Mouse (Mus musculus) spleen, embryonic (tissue): ENCODE data around the gene Slc17a7.
"Not testable (repeated sequence)": the region's sequence is repeated elsewhere in the genome, so short reads cannot be mapped to it uniquely, and the experiment has no call there.

Source experiments
- CTCF ChIA-PET: fragments of 350-600 bp; sonication (Branson Sonifier 250); formaldehyde crosslinking; loops from one replicate; lab custom pipeline; 2022; lab: Charles Lee

The Slc17a7 gene

DNA sequence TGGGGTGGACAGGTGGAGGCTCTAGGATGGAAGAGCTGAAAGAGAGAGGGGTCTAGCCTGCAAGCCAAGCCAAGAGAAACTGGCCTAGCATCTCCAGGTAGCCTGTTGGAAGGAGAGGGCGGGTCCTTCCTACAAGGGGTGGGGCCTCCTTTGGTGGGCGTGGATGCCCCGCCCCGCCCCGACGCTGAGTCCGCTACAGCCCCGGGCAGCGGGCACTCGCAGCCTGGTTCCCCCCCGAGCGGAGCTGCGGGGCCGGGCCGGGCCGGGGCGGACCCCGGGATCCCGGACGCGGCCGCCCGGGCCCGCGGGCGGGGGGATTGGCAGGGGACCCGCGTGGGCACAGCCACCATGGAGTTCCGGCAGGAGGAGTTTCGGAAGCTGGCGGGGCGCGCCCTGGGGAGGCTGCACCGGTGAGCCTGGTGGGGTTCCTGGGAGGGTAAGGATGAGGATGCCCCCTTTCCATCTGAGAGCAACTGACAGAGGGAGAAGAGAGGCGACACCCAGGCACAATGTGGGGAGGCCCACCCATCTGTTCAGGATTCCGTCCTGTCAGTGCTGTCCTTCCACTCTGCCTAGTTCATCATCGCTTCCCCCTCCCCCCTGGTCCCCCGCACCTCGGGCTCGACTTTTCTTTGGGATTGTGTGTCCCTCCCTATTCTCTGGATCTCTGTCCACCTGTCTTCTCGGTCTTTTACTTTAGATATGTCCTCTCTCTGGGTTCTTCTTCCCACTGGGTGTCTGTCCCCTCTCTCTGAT is at the start of gene Slc17a7:
TSS of gene Slc17a7 (plus strand) at position 215 of the 756 bp plus-strand sequence.
- CTCF ChIA-PET, result interaction anchor here (1.7 kb wide), 1 partner anchor 34 kb away, joined by 4 read pairs; no protein-coding TSS in a partner anchor

DNA sequence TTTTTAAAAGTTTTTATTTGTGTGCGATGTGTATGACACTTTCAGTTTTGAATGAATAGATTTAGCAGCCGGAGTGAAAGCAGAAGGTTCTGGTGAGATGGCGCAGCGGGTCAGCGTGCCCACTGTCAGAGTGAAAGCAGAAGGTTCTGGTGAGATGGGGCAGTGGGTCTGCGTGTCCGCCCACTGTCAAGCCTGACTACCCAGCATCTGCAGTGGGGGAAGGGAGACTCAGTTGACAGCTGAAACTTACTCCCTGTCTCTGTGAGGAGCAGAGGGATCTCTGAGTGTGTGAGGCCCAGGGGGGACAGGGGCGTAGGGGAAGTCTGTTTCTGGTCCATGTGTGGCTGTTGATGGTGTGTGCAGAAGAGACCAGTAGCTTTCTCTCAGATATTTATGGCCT is 46.2 kb upstream of the Slc17a7 start:
- CTCF ChIA-PET, result no interaction called here

DNA sequence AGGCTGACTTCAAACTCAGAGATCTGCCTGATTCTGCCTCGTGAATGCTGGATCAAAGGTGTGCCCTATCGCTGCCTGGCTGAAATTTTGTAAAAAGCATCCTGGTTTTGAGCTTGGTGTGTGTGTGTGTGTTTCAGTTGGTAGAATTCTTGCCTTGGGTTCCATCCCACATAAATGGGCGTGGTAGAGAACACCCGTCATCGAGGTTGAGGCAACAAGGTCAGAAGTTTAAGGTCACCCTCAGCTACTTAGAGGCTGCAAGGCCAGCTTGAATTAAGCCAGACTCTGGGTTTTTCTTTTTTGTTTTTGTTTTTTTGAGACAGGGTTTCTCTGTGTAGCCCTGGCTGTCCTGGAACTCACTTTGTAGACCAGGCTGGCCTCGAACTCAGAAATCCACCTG is 45.4 kb upstream of the Slc17a7 start:
- CTCF ChIA-PET, result no interaction called here

DNA sequence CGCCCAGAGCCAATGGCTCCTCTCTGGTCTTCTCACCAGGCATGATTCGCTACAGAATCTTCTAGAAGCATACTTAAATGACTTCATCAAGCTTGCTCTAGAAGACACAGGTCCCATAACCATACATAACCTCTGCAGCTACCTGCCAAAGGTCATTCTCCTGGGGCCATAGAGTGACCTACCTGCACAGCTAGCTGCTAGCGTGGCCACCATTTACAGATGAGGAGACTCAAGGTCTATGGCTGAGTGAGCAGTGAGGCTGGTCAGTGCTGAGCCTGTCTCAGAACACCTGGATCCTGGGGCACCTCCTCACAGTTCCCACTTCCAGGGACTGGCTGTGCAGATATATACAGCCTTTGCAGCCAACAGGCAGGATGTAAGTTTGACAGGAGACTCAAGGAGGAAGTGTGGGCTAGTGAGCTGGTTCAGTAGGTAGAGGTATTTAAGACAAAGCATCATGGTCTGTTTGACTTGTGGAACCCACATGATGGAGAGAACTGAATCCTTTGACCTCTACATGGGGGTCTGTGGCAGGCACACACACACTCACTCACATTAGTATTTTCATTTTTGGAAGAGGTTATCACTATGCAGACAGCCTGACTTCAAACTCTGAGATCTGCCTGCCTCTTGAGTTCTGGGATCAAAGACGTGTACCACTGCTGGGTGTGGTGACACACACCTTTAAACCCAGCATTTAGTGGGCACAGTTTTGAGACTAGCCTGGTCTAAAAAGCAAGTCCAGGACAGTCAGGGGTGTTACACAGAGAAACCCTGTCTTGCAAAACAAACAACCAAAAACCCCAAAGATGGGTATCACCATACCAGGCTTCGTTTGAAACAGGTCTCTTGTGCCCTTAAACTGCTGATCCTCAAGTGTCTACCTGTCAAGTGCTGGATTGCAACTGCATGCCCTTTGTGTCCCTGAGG is 43.7 kb upstream of the Slc17a7 start:
- CTCF ChIA-PET, result no interaction called here

DNA sequence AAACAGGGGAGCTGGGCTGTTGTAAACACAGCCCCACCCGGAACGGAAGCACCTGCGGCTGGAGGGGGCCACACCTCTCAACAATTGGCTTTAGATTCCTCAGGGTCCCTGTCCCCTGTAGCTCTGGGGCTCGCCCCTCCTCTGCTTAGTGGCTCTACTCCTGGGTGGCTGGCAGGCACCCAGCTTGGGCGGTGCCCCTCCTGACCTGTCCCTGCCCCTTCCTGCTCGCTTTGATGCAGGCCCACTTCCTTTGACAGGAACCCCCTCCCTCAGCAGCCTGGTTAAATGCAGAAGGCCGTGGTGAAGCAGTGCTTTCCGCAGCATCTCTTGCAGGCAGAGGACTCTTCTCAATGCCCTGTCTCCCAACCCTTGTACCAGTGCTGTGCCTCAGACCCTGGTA is 42.3 kb upstream of the Slc17a7 start:
- CTCF ChIA-PET, result no interaction called here

DNA sequence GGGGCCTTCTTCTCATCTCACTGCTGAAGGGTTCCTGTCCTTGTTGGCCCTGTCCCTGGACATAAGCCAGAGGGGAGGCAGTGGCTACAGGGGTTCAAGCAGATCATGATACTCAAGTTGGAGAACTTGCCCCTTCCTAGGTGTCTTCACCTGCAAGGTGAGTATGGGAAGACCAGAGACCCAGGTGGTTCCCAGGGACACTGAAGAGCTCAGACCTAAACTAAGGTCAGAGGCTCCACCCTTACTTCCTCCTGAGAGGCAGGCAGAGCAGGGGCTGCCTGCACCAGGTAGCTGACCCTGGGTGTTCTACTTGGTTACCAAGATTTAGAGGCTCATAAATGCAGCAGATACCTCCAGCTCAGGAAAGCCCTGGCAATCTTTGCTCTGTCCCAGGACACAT is 41.8 kb upstream of the Slc17a7 start:
- CTCF ChIA-PET, result interaction anchor here (0.6 to 0.8 kb wide), 2 partner anchors 14 to 182 kb away, joined by 3 read pairs; partner anchors contain the start of genes Flt3l and Gm45713

DNA sequence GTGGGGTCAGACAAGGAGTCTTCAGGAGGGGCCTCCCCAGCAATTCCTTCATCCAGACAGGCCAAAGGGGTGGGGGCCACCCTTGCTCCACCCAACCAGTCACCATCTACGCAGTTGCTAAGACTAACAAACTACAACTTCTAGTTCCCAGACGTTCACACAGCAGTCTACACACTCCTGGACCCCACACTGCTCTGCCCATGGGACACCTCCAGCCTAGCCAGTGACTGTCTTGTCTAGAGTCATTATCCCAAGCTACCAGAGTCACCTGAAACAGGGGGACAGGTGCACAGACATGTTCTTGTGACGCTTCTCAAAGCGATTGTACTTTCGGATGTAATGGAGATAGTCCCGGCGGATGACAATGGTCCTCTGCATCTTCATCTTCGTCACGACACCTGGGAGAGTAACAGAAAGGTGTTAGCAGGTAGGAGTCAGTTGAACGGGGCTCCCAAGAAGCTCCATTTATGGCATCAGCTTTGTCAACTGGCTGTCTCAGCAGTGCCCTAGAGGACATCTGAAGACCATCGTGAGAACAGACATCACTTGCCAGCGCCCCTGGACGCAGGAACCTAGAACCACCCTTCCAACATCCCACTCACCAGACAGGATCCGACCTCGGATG is 41.1 kb upstream of the Slc17a7 start:
- CTCF ChIA-PET, result interaction anchor here (0.8 kb wide), 1 partner anchor 14 kb away, joined by 3 read pairs; the partner anchor contains the start of genes Flt3l and Gm45713

DNA sequence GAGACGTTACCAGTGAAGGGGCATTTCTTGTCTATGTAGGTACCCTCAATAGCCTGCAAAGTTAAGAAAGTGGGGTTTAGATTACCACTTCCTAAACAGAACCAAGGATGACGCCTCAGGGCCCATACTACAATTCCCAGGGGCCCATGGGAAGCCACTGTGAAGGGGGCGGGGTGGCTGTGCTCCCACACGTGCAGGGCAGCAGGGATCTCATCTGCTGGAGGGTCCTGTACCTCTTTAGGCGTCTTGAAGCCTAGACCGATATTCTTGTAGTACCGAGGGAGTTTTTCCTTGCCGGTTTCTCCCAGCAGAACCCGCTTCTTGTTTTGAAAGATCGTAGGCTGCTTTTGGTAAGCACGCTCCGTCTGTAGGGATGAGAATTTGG is 40.6 kb upstream of the Slc17a7 start:
- CTCF ChIA-PET, result interaction anchor here (0.5 to 0.7 kb wide), 2 partner anchors 166 to 167 kb away, joined by 3 read pairs; no protein-coding TSS in a partner anchor

DNA sequence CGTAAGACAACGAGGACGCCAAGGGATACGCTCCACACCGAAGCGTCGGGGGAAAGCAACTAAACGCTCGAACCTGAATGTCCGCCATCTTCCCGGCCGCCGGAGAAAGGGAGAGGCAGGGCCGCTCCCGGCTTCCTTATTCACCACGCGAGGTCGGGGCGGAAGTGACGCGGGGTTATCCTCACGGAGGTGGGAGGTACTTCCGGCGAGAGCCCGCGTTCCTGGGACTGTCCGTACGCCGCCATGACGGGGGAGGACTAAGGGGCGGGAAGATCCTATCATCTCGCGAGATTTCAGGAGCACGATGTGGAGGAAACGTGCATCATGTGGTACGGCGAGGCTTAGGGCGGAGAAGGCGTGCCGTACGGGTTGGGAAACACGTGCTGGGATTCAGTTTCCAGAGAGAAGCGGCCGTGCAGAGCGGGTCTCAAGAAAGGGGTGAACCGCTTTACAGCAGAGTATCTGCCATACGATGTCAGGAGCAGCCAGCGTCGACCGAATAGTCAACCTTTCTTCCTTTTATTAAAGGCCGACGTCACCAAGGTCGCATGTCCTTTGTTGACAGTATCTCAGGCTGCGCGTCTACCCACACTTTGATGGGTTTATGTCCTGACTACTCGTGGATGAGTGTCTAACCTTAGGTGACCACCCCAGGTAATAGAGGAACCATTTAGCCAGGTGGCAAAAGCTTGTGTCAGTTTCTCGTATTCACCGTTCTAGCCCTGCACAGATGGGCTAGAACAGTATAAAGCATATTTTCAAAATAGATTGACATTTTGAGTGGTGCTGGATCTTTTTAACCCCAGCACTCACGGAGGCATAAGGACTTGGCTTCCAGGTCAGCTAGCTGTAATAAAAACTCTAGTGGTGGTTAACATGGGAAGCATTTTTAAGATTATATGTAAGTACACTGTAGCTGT is 39.3 kb upstream of the Slc17a7 start, which contains the start of gene Rps11:
TSS of gene Rps11 (minus strand) at position 216 of the 920 bp plus-strand sequence.
- CTCF ChIA-PET, result no interaction called here

DNA sequence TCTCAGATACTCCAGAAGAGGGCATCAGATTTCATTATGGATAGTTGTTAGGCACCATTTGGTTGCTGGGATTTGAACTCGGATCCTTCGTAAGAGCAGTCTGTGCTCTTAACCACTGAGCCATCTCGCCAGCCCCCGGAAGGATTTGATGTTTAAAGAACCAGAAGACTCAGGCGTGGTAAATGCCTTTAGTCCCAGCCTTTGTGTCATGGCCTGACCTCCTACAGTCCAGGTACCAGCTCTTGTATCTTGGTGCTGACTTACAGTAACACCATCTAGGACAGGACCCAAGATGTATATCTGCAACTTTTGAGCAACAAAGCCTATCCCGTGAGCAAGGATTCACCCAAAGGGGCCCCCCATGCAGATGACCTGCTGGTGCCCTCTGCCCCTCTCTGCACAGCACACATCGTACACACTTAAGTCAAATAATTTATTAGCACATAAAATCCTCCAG is 38.6 kb upstream of the Slc17a7 start:
- CTCF ChIA-PET, result no interaction called here

DNA sequence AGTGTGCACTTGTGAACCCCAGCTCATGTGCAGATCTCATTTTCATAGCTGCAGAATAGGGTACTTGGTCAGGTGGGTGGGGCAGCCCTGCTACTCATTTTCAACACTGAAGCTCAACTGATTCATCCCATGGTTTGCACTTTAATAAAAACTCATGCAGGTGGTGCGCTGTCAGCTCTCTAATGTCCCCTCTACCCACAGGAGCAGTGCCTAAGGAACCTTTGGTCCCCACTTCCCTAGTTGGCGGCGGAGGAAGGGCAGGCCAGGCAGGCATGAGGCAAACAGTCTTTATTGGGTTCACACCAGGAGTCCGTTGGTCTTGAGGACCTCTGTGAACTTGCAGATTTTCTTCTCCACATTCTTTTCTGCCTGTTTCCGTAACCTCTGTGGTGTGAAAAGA is 38.1 kb upstream of the Slc17a7 start:
- CTCF ChIA-PET, result not testable (repeated sequence)

DNA sequence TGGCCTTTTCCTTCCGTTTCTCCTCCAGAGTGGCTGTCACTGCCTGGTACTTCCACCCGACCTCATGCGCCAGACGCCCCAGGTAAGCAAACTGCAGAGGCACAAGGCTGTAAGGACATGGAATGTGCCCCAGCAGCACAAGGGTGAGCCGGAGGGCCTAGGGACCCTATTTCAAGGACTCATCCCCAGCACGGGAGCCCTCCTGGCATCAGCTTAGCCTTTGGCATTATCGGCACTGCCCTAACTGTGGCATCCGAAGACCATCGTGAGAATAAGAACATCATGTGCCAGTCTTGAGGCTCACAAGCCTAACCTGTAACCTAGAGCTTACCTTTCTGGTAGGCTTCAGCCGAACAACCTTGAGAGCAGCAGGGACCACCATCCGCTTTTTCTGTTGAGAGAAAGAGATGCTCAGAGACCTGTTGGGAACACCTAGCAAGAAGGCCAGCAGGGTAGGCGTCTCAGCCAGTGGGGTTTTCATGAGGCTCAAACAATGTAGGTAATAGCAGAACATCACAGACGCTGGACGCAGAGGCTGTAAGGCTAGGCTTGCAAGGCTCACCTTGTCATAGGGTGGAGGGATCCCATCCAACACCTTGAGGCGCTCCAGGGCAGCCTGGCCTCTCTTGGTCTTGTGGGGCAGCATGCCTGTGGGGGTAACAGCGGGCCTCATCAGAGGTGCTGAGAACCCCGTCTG is 37.5 kb upstream of the Slc17a7 start:
- CTCF ChIA-PET, result interaction anchor here (0.7 kb wide), 1 partner anchor 127 kb away, joined by 5 read pairs; no protein-coding TSS in a partner anchor

DNA sequence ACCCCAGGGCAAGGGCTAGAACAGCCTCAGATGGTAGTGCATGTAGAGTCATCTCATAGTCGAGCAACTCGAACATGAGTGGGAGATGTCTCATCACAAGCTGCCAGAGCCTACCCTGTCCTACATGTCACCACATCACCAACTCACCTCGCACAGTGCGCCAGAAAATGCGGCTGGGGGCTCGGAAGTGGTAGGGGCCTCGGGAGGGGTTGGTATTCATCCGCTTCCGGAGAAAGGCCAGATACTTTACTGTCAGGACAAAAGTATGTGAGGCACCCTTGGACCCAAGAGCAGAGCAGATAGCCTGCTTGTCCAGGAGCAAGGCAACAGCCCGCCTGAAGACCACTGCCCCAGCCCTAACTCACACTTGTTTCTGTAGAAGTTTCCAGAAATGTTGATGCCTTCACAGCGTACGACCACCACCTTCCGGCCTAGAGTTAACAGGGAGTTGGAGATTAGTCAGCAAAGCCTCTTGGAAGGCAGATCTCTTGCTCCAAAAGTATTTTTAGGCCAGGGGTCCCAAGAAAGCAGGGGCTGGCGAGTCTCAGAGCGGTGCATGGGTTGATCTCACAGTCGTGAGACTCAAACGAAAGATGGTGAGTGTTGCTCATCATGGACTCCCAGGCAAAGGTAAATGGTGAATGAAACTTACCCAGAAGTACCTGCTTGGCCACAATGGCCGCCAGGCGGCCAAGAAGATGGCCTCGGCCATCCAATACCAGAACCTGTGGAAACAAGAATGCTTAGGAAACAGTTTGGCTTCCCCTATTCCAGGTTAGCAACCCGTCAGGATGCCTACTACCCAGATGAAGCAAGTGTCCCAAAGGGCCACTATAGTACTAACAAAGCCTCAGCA is 36.7 kb upstream of the Slc17a7 start:
- CTCF ChIA-PET, result interaction anchor here (0.7 kb wide), 1 partner anchor 128 kb away, joined by 5 read pairs; no protein-coding TSS in a partner anchor

DNA sequence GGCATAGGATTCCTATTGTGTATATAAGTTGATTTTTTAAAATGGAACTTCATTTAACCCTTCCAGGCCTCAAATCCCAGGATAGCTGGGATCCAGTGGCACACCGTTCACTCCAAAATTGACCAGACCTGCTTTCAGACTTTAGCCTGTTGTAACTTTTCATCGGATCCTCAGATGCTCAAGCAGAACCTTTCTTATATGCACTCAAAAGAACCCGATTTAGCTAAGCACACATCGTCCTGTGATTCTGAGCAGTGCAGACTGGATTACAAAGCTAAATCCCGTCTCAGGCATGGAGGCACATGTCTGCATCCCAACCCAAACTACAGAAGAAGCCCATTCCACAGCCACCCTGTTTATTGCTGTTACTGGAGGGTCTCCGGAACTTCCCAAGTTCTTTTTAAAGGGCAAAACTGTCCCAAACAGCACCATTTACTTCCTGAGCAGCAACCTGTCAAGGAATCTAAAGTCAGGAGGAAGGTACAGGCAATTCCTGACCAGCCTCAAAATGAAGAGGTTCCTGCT is 36.0 kb upstream of the Slc17a7 start:
- CTCF ChIA-PET, result no interaction called here

DNA sequence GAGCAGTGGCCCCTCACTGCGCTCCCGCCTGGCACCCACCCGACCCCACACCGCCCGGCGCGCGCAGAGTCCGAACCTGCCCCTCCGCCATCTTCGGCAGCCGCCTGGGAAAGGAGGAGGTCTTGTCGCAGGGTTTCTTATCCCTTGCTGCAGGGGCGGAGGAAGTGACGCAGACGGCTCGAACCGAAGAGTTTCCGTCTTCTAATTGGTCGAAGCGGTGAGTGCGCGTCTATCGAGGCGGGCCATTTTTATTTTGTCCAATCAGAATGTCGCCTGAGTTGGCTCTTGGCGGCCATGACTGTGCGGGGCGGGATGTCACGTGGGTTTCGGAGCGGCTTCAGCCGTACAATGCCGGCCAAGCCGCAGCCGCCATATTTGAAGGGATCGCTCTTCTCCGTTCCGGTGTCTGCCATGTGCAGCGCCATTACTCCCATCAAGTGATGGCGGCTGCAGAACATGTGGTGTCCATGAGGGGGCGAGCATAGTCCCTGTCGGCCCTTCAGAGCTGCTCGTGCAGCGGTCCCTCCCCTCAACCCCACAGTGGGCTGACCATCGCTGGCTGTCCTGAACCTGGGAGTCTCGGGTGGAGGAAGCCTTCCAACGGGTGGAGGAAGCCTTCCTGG is 35.0 kb upstream of the Slc17a7 start, which contains the start of gene Rpl13a:
TSS of gene Rpl13a (minus strand) at position 138 of the 623 bp plus-strand sequence.
- CTCF ChIA-PET, result interaction anchor here (0.6 kb wide), 1 partner anchor 22 kb away, joined by 4 read pairs; no protein-coding TSS in a partner anchor

DNA sequence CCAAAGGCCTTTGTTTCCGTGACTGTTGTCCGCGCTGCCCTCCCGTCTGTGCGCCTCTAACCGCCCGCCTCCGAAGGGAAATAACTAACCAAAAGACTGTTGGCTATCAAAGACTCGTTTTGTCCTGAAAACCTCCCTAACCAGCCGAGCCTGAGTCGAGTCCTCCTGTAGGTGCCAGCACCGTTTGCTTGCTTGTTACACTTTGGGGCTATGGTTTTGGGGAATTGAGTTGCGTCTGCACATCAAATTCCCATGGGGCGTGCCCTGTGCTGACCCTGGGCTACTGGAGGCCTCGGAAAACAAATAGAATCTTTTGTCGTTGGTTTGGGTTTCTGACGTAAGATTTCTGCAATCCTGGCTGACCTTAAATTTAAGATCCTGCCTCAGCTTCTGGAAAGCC is 34.4 kb upstream of the Slc17a7 start:
- CTCF ChIA-PET, result interaction anchor here (0.6 kb wide), 1 partner anchor 21 kb away, joined by 4 read pairs; no protein-coding TSS in a partner anchor

DNA sequence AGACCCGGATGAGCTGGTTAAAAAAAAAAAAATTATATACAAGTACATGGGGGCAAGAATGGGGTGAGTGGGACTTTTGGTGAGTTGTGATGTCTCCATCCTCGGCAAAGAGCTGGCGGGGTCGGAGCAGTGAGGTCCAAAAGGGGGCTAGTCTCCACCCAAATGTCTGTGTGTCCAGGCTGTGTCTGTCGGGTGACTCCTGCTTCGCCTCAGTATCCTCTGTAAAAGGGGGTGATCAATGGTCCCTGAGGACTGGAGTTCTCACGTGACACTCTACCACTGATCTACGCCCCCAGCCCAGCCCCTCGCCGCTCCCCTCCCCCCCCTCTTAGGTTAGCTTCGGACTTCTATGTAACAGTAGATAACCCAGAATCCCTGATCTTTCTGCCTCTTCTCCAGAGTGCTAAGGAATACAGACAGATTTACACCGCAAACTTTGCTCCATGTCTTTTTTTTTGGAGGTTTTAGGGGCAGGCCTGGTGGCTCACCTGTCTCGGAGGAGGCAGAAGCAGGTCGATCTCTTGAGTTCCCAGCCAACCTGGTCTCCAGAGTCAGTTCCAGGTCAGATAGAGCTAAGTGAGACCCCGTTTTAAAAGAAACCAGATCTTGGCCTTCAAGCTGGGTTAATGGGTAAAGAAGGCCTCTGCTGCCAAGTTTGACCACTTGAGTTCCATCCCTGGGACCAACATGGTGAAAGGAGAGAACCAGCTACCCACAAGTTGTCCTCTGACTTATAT is 33.8 kb upstream of the Slc17a7 start:
- CTCF ChIA-PET, result interaction anchor here (0.8 to 0.9 kb wide), 2 partner anchors 49 to 96 kb away, joined by 3 read pairs; no protein-coding TSS in a partner anchor
